ENCODE assay signal across 8 mouse cellular contexts in the genomic region with DNA sequence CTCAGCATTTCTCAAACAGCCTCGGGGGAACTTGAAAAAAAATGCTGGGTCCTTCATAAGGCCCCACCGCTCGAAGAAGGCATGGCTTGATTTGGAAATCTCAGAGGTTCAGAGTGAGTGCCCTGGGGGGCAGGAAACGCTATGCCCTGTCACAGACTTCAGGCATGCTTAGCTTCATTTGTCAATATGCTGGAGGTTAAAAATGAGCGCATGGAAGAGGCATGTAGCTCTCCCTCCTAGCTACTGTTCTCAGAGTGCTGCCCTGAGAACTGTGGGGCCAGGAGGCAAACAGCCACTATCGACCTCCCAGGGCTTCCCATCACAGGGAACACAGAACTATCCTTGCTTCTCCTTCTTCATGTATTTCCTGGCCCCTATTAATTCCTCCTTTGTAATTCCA. TPM values are rescaled to one million over a fixed set of nuclear protein-coding genes. Genes with fewer than 3 reads are reported as not detected.
DNase-seq lines count a peak whose midpoint lies in the region; ATAC-seq lines count a peak whose summit lies in the region.

No protein-coding gene starts in this region.

- WGBS in hindbrain, embryonic 10.5 days: 55% methylated on average over 6 of the region's 6 CpGs
- WGBS in hindbrain, embryonic 14.5 days: 37% methylated on average over 6 of the region's 6 CpGs
- 28% methylated on average over 6 of the region's 6 CpGs for WGBS in embryonic facial prominence, embryonic 11.5 days
- WGBS in hindbrain, embryonic 12.5 days: 38% methylated on average over 6 of the region's 6 CpGs
- 35% methylated on average over 6 of the region's 6 CpGs for WGBS in midbrain, embryonic 14.5 days

- H3K27ac ChIP-seq in hindbrain, embryonic 10.5 days: peak overlapping the region; percentile 31
- H3K27ac ChIP-seq in hindbrain, embryonic 14.5 days: no peak overlapping the region
- H3K27ac ChIP-seq in embryonic facial prominence, embryonic 11.5 days (replicated peaks; ENCODE audit: low read depth, low read length): peak overlapping the region; percentile 35; the same call in 1 of the 2 replicates
- peak overlapping the region; percentile 76 for H3K27ac ChIP-seq in hindbrain, embryonic 12.5 days
- H3K27ac ChIP-seq in midbrain, embryonic 14.5 days (replicated peaks; ENCODE audit: low read depth, low read length): 0 out of 2 replicates have a peak overlapping the region, but pooled peaks have one; percentile 37

- H3K27me3 ChIP-seq in hindbrain, embryonic 10.5 days (ENCODE audit: insufficient read depth, poor library complexity, severe bottlenecking): peaks cover 21% of the 10 kb centered on the region
- no peaks in the 10 kb centered on the region; the same call in 1 of the 2 replicates for H3K27me3 ChIP-seq in hindbrain, embryonic 14.5 days (ENCODE audit: control insufficient read depth, insufficient read depth, low read length)
- no peaks in the 10 kb centered on the region for H3K27me3 ChIP-seq in embryonic facial prominence, embryonic 11.5 days (ENCODE audit: control insufficient read depth, insufficient read depth, low read length)
- H3K27me3 ChIP-seq in hindbrain, embryonic 12.5 days: peaks cover 5% of the 10 kb centered on the region; the same call in 1 of the 2 replicates
- H3K27me3 ChIP-seq in midbrain, embryonic 14.5 days (ENCODE audit: control insufficient read depth, insufficient read depth, low read length): peaks cover 17% of the 10 kb centered on the region

- no peaks in the 10 kb centered on the region for H3K36me3 ChIP-seq in hindbrain, embryonic 10.5 days
- no peaks in the 10 kb centered on the region for H3K36me3 ChIP-seq in hindbrain, embryonic 14.5 days (replicated peaks; ENCODE audit: control insufficient read depth, insufficient read depth)
- H3K36me3 ChIP-seq in embryonic facial prominence, embryonic 11.5 days (replicated peaks; ENCODE audit: control insufficient read depth, insufficient read depth, low read depth, low read length): no peaks in the 10 kb centered on the region
- no peaks in the 10 kb centered on the region for H3K36me3 ChIP-seq in hindbrain, embryonic 12.5 days
- H3K36me3 ChIP-seq in midbrain, embryonic 14.5 days (ENCODE audit: control insufficient read depth, insufficient read depth, low read length): no peaks in the 10 kb centered on the region

- peaks cover 50% of the 10 kb centered on the region for H3K4me1 ChIP-seq in hindbrain, embryonic 10.5 days (replicated peaks)
- peaks cover 14% of the 10 kb centered on the region for H3K4me1 ChIP-seq in hindbrain, embryonic 14.5 days (replicated peaks; ENCODE audit: control insufficient read depth, insufficient read depth, low read length)
- H3K4me1 ChIP-seq in embryonic facial prominence, embryonic 11.5 days (ENCODE audit: control insufficient read depth, insufficient read depth, low read length): peaks cover 3% of the 10 kb centered on the region; the same call in 1 of the 2 replicates
- peaks cover 26% of the 10 kb centered on the region for H3K4me1 ChIP-seq in hindbrain, embryonic 12.5 days
- H3K4me1 ChIP-seq in midbrain, embryonic 14.5 days (ENCODE audit: control insufficient read depth, insufficient read depth, low read length): peaks cover 26% of the 10 kb centered on the region

- H3K4me2 ChIP-seq in hindbrain, embryonic 14.5 days (replicated peaks): no peak overlapping the region
- H3K4me2 ChIP-seq in embryonic facial prominence, embryonic 11.5 days (ENCODE audit: low read depth, low read length): no peak overlapping the region; the same call in 1 of the 2 replicates
- H3K4me2 ChIP-seq in hindbrain, embryonic 12.5 days (replicated peaks): peak overlapping the region; percentile 34; the same call in 1 of the 2 replicates
- H3K4me2 ChIP-seq in midbrain, embryonic 14.5 days (ENCODE audit: low read length): peak overlapping the region; percentile 24; the same call in 1 of the 2 replicates

- ATAC-seq in hindbrain, embryonic 14.5 days (ENCODE audit: low FRiP score): no peak
- ATAC-seq in embryonic facial prominence, embryonic 11.5 days (replicated peaks; ENCODE audit: insufficient number of reproducible peaks, low FRiP score, low TSS enrichment, low read depth): no peak
- ATAC-seq in hindbrain, embryonic 12.5 days (ENCODE audit: low FRiP score): no peak
- peak; percentile 20; the same call in 1 of the 2 replicates for ATAC-seq in midbrain, embryonic 14.5 days (ENCODE audit: low FRiP score, low TSS enrichment)

- no peak for DNase-seq in hindbrain, embryonic 10.5 days (ENCODE audit: low spot score)
- no peak for DNase-seq in hindbrain, embryonic 14.5 days (ENCODE audit: low spot score)
- peak; percentile 44 for DNase-seq in embryonic facial prominence, embryonic 11.5 days (ENCODE audit: low spot score)
- DNase-seq in midbrain, embryonic 14.5 days: no peak
- DNase-seq in spleen, adult 18-20 months: no peak
- DNase-seq in kidney, postnatal 25 days: no peak
- DNase-seq in adrenal gland, adult (ENCODE audit: inconsistent age in 2 of 2, low spot score in 1 of 2): no peak

- no peak overlapping the region for H3K9ac ChIP-seq in hindbrain, embryonic 14.5 days
- H3K9ac ChIP-seq in embryonic facial prominence, embryonic 11.5 days (replicated peaks; ENCODE audit: low read length): no peak overlapping the region
- peak overlapping the region; percentile 23; the same call in 1 of the 2 replicates for H3K9ac ChIP-seq in hindbrain, embryonic 12.5 days
- H3K9ac ChIP-seq in midbrain, embryonic 14.5 days (replicated peaks; ENCODE audit: low read length): 0 out of 2 replicates have a peak overlapping the region, but pooled peaks have one; percentile 4

- no peaks in the 10 kb centered on the region for H3K9me3 ChIP-seq in hindbrain, embryonic 10.5 days
- H3K9me3 ChIP-seq in hindbrain, embryonic 14.5 days (ENCODE audit: control insufficient read depth, low read length): no peaks in the 10 kb centered on the region
- H3K9me3 ChIP-seq in embryonic facial prominence, embryonic 11.5 days (replicated peaks; ENCODE audit: control insufficient read depth, low read length): no peaks in the 10 kb centered on the region
- no peaks in the 10 kb centered on the region for H3K9me3 ChIP-seq in hindbrain, embryonic 12.5 days (replicated peaks)
- no peaks in the 10 kb centered on the region for H3K9me3 ChIP-seq in midbrain, embryonic 14.5 days (ENCODE audit: control insufficient read depth, low read length)

- H3K4me3 ChIP-seq in hindbrain, embryonic 10.5 days: no peak overlapping the region
- no peak overlapping the region for H3K4me3 ChIP-seq in hindbrain, embryonic 14.5 days (replicated peaks; ENCODE audit: low read length)
- H3K4me3 ChIP-seq in embryonic facial prominence, embryonic 11.5 days (ENCODE audit: low read depth, low read length): no peak overlapping the region
- H3K4me3 ChIP-seq in hindbrain, embryonic 12.5 days: no peak overlapping the region
- no peak overlapping the region for H3K4me3 ChIP-seq in midbrain, embryonic 14.5 days (replicated peaks; ENCODE audit: low read depth, low read length)

RNA-seq across cellular contexts. Expression of a gene that starts 47.5 kb away (rescaled TPM):
- 6.3 and 8.0 TPM in 2 replicates for polyA plus RNA-seq in hindbrain, embryonic 10.5 days (2016; fragmentation: Nextera tagmentation; extraction: Ambion mirVana)
- 6.4 and 7.0 TPM in 2 replicates for polyA plus RNA-seq in hindbrain, embryonic 14.5 days (2014; fragmentation: Nextera tagmentation; extraction: Ambion mirVana)
- 9.5 and 11.7 TPM in 2 replicates for polyA plus RNA-seq in embryonic facial prominence, embryonic 11.5 days (2014; fragmentation: Nextera tagmentation; extraction: Ambion mirVana)
- polyA plus RNA-seq in hindbrain, embryonic 12.5 days (2016; fragmentation: Nextera tagmentation; extraction: Ambion mirVana): 8.7 and 11.2 TPM in 2 replicates
- 5.1 and 7.1 TPM in 2 replicates for polyA plus RNA-seq in midbrain, embryonic 14.5 days (2014; fragmentation: Nextera tagmentation; extraction: Ambion mirVana)

Comparison
In these comparisons a context has a peak if more than half of its experiments do, and no peak if none do; other contexts are left out.
1. H3K4me2 ChIP-seq: peak in hindbrain, embryonic 12.5 days (single experiment) and midbrain, embryonic 14.5 days (single experiment); none in hindbrain, embryonic 14.5 days (single experiment) and embryonic facial prominence, embryonic 11.5 days (single experiment).
2. H3K9ac ChIP-seq: peak in hindbrain, embryonic 12.5 days (single experiment) and midbrain, embryonic 14.5 days (single experiment); none in hindbrain, embryonic 14.5 days (single experiment) and embryonic facial prominence, embryonic 11.5 days (single experiment).